Mouse (Mus musculus) ES-Bruce4 (cell line): Measurements from ENCODE around the gene Pde7b.

Experiments used
- CTCF ChIP-seq: IDR thresholded peaks from one replicate; pipeline ENCODE4 v1.8.1; 2011; ENCODE audit warnings: low read depth, low read length
- EP300 ChIP-seq: IDR thresholded peaks from 2 replicates; pipeline ENCODE4 v1.6.1; 2011; ENCODE audit warnings: low read depth, low read length; ENCODE audit not compliant: insufficient read depth
- POLR2A ChIP-seq: IDR thresholded peaks from one replicate; pipeline ENCODE4 v1.8.1; 2011; ENCODE audit warnings: low read length; ENCODE audit not compliant: insufficient read depth

GRCm38 (mm10) chr10:20459657-20460350 lies 265.1 kb downstream of the Pde7b start:
- TF ChIP-seq POLR2A (no peak), CTCF (no peak), EP300 (no peak)
